Mouse (Mus musculus) lung, adult 2 months (tissue): Measurements from ENCODE around the gene Ndufb8.

ENCODE experiments used
- CTCF ChIP-seq: fragments of 200-500 bp; IDR thresholded peaks from 2 replicates; pipeline ENCODE4 v1.5.1; 2011; ENCODE audit warnings: mild to moderate bottlenecking, low read length, control low read depth; ENCODE audit not compliant: insufficient read depth
- POLR2A ChIP-seq: fragments of 200-500 bp; IDR thresholded peaks from 2 replicates; pipeline ENCODE4 v1.6.1; 2011; ENCODE audit warnings: low read depth, mild to moderate bottlenecking, control low read depth, low read length, borderline replicate concordance; ENCODE audit errors: extremely low read depth

GRCm38 (mm10) chr19:44517996-44518768, 37.1 kb downstream of the Ndufb8 start:
- no peak for TF ChIP-seq CTCF
- TF ChIP-seq POLR2A = no peak
